Mouse (Mus musculus) embryonic facial prominence, embryonic 13.5 days (tissue): ENCODE results near the gene Dcakd. TPM values are rescaled to one million over a fixed set of nuclear protein-coding genes. Genes with fewer than 3 reads are reported as not detected.

Source experiments
- ATAC-seq: fragments of 200-750 bp; cut with Nextera tagmentation; 2 replicates; pipeline ENCODE4 v1.8.0; 2017; ENCODE audit warnings: low read depth; ENCODE audit not compliant: insufficient number of reproducible peaks, insufficient read depth, low FRiP score, low TSS enrichment
- H3K27ac ChIP-seq: fragments of 300-500 bp; sonication (generic); 2 replicates; pipeline ENCODE4 v1.5.1; 2015; ENCODE audit warnings: moderate library complexity, mild to moderate bottlenecking, inconsistent platforms
- H3K27me3 ChIP-seq: fragments of 300-500 bp; sonication (generic); 2 replicates; pipeline ENCODE4 v1.6.1; 2015; ENCODE audit warnings: mild to moderate bottlenecking, inconsistent platforms
- H3K36me3 ChIP-seq: fragments of 300-500 bp; sonication (generic); 2 replicates; pipeline ENCODE4 v1.6.1; 2015; ENCODE audit warnings: mild to moderate bottlenecking, inconsistent platforms
- H3K4me1 ChIP-seq: fragments of 300-500 bp; sonication (generic); 2 replicates; pipeline ENCODE4 v1.6.1; 2015; ENCODE audit warnings: inconsistent platforms
- H3K4me2 ChIP-seq: fragments of 300-500 bp; sonication (generic); 2 replicates; pipeline ENCODE4 v1.6.1; 2015; ENCODE audit warnings: moderate library complexity, mild to moderate bottlenecking, inconsistent platforms
- H3K4me3 ChIP-seq: fragments of 300-500 bp; sonication (generic); 2 replicates; pipeline ENCODE4 v1.5.1; 2015; ENCODE audit warnings: mild to moderate bottlenecking, inconsistent platforms
- H3K9ac ChIP-seq: fragments of 300-500 bp; sonication (generic); 2 replicates; pipeline ENCODE4 v1.6.1; 2015; ENCODE audit warnings: mild to moderate bottlenecking, inconsistent platforms
- H3K9me3 ChIP-seq: fragments of 300-500 bp; sonication (generic); 2 replicates; pipeline ENCODE4 v1.6.1; 2016; ENCODE audit warnings: inconsistent platforms
- WGBS: fragments of 180-500 bp; shearing (Covaris S2); methylation state at CpG from one replicate; pipeline ENCODE4 v1.1.7; 2015; ENCODE audit warnings: mixed read lengths; 5-methylcytosine and 5-hydroxymethylcytosine counted together
- microRNA-seq: library from miRNA; unstranded; fragments of <30 nt; microRNA quantifications from one replicate; pipeline ENCODE4, GENCODE M21; 2016
- polyA plus RNA-seq: library from polyadenylated mRNA; unstranded; fragments of >200 nt; fragmentation: Nextera tagmentation; extraction: Ambion mirVana; gene quantifications from 2 replicates; pipeline ENCODE4 v1.2.1, GENCODE M21; 2015

The Dcakd gene
- polyA plus RNA-seq, 1 experiment from 2014 or later, result 189 TPM

DNA sequence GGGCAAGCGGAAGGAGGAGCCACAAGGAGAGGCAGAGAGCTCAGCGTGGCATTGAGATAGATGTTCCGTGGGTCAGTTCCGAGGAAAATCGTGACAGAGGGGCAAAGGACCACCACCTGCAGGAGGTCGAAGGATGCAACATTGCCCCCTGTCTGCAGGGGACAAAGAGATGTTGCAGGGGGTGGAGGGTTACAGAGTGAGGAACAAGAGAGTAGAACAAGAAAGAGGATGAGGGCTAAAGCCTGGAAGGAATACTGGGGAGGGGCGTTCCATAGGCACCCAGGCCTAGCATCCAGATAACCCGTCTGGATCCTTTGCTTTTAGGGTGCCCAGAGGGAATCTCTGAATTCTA, 81.2 kb downstream of the Dcakd start:
- H3K4me2 ChIP-seq, result peak overlapping the region; percentile 70
- peaks cover 42% of the 10 kb centered on the region for H3K4me1 ChIP-seq
- no peak for ATAC-seq
- H3K27ac ChIP-seq, result no peak overlapping the region
- WGBS, result 6% methylated on average over 8 of the region's 8 CpGs
- no peak overlapping the region for H3K9ac ChIP-seq
- no peaks in the 10 kb centered on the region for H3K36me3 ChIP-seq
- H3K9me3 ChIP-seq, result no peaks in the 10 kb centered on the region
- H3K27me3 ChIP-seq, result peaks cover 99% of the 10 kb centered on the region
- peak overlapping the region; percentile 44 for H3K4me3 ChIP-seq

DNA sequence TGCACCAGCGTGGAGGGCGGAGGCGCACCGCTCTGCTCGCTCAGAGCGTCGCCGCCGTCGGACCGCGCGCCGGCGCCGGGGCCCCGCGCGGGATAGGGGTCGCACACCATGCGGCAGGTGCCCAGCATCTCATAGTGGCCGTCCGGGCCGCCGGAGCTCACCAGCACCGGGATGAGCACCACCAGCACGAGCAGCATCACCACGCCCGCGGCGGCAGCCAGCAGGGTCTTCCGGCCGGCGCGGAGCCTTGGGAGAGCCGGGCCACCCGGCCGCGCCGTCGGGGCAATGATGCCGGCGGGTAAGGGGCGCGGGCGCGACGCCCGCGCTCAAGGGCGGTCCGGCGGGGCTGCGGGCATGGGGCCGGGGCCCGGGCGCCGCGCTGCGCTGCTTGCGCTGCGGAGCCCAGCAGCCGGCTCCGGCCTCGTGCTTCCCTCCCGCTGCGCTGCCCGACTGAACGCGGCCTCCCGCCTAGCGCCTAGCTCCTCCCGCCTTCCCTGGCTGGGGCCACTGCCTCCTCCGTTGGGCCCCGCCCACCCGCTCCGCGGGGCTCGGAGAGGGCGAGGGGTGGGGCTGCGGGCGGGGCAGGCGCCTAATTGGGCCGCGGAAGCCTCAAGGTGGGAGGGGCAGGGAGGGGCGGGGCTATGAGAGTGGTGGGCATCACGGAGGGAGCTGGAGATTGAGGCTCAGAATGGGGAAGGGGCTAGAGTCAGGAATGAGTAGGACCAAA, 81.7 kb downstream of the Dcakd start, which contains the start of gene C1ql1:
Gene C1ql1 (minus strand): TSS at position 424 of the 727 bp plus-strand sequence.
- H3K27me3 ChIP-seq, result peaks cover 99% of the 10 kb centered on the region
- peak within 1 kb of the TSS; percentile 44 for H3K4me3 ChIP-seq
- H3K9me3 ChIP-seq, result no peaks in the 10 kb centered on the region
- H3K36me3 ChIP-seq, result no peaks in the 10 kb centered on the region
- peak within 1 kb of the TSS; percentile 51 for H3K9ac ChIP-seq
- peak; percentile 79; the same call in 1 of the 2 replicates for ATAC-seq
- peaks cover 42% of the 10 kb centered on the region for H3K4me1 ChIP-seq
- H3K27ac ChIP-seq, result no peak within 1 kb of the TSS
- H3K4me2 ChIP-seq, result peak within 1 kb of the TSS; percentile 70
- WGBS, result 1% methylated on average over 64 of the region's 87 CpGs

GRCm38 (mm10) chr11:102945306-102946264, 82.5 kb downstream of the Dcakd start:
- peak overlapping the region; percentile 51; the same call in 1 of the 2 replicates for H3K9ac ChIP-seq
- H3K4me2 ChIP-seq, result peak overlapping the region; percentile 70
- no peak for ATAC-seq
- peak overlapping the region; percentile 44 for H3K4me3 ChIP-seq
- 2% methylated on average over 53 of the region's 54 CpGs for WGBS
- no peaks in the 10 kb centered on the region for H3K36me3 ChIP-seq
- H3K27me3 ChIP-seq, result peaks cover 99% of the 10 kb centered on the region
- peaks cover 42% of the 10 kb centered on the region for H3K4me1 ChIP-seq
- H3K9me3 ChIP-seq, result no peaks in the 10 kb centered on the region
- no peak overlapping the region for H3K27ac ChIP-seq

Small RNA genes lying within 50 kb of the gene (microRNA-seq; reads per million reads assigned to microRNA genes)
- gene Mir6931, result not detected

Other genes with a start within 250 kb of the Dcakd start
- gene Gjc1, start 208.6 kb downstream of the Dcakd start, polyA plus RNA-seq, result 75.7 and 81.9 TPM in 2 replicates
- gene Higd1b, start 192.5 kb downstream of the Dcakd start, polyA plus RNA-seq, result not detected in 2 replicates
- 189 and 196 TPM in 2 replicates for gene Eftud2, start 147.3 kb downstream of the Dcakd start, polyA plus RNA-seq
- gene Ccdc103, start 147.1 kb downstream of the Dcakd start, polyA plus RNA-seq, result 0.79 and 1.2 TPM in 2 replicates
- gene Fam187a, start 143.2 kb downstream of the Dcakd start, polyA plus RNA-seq, result not detected in 2 replicates
- 0.10 and 0.39 TPM in 2 replicates for gene Gfap, start 127.4 kb downstream of the Dcakd start, polyA plus RNA-seq
- 11.0 and 12.8 TPM in 2 replicates for gene Kif18b, start 103.2 kb downstream of the Dcakd start, polyA plus RNA-seq
- 3.4 TPM in 2 replicates for gene C1ql1, start 81.6 kb downstream of the Dcakd start, polyA plus RNA-seq
- gene Nmt1, start 143 bp downstream of the Dcakd start, polyA plus RNA-seq, result 67.8 and 68.5 TPM in 2 replicates
- 5.3 and 7.2 TPM in 2 replicates for gene Plcd3, start 73.3 kb upstream of the Dcakd start, polyA plus RNA-seq
- 16.6 and 17.4 TPM in 2 replicates for gene Acbd4, start 73.3 kb upstream of the Dcakd start, polyA plus RNA-seq
- gene Hexim1, start 87.9 kb upstream of the Dcakd start, polyA plus RNA-seq, result 5.2 and 6.9 TPM in 2 replicates
- 15.0 and 16.2 TPM in 2 replicates for gene Hexim2, start 104.1 kb upstream of the Dcakd start, polyA plus RNA-seq
- gene Fmnl1, start 142.8 kb upstream of the Dcakd start, polyA plus RNA-seq, result 1.7 and 2.4 TPM in 2 replicates
- gene 1700023F06Rik, start 180.2 kb upstream of the Dcakd start, polyA plus RNA-seq, result 1.4 and 2.2 TPM in 2 replicates
- gene Spata32, start 190.1 kb upstream of the Dcakd start, polyA plus RNA-seq, result not detected in 2 replicates
- gene Map3k14, start 239.1 kb upstream of the Dcakd start, polyA plus RNA-seq, result 4.4 and 5.5 TPM in 2 replicates